9 mouse cellular contexts compared by ENCODE assay signal in the genomic region with DNA sequence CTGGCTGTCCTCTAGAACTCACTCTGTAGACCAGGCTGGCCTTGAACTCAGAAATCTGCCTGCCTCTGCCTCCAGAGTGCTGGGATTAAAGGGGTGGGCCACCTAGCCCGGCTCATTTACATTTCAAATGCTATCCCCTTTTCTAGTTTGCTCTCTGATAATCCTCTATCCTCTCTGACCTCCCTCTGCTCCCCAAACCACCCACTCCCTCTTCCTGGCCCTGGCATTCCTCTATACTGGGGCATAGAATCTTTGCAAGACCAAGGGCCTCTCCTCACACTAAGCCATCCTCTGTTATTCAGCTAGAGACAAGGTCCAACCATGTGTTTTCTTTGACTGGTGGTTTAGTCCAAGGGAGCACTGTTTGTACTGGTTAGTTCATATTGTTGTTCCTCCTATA. TPM values are rescaled to one million over a fixed set of nuclear protein-coding genes. Genes with fewer than 3 reads are reported as not detected.
DNase-seq lines count a peak whose midpoint lies in the region; ATAC-seq lines count a peak whose summit lies in the region.
"Not testable (repeated sequence)": the region's sequence is repeated elsewhere in the genome, so short reads cannot be mapped to it uniquely, and the experiment has no call there.
"Had no signal": no experiment of that assay in that cellular context is flagged by ENCODE, and none has a peak within 500 bp of the region (broad histone marks: within the 10 kb centered on the region; RNA-seq: fewer than 3 reads in every experiment).

No protein-coding gene starts in this region.

- not testable (repeated sequence) for H3K36me3 ChIP-seq in forebrain, embryonic 11.5 days (ENCODE audit: control insufficient read depth, insufficient read depth, low read length); liver, embryonic 11.5 days (ENCODE audit: control insufficient read depth, insufficient read depth, low read length); midbrain, embryonic 11.5 days (ENCODE audit: control insufficient read depth, insufficient read depth, low read length); midbrain, embryonic 13.5 days; stomach, embryonic 14.5 days (ENCODE audit: control insufficient read depth, insufficient read depth, low read length)
- peaks cover 14% of the 10 kb centered on the region for H3K36me3 ChIP-seq in heart, embryonic 12.5 days

- H3K27me3 ChIP-seq in forebrain, embryonic 11.5 days (ENCODE audit: control insufficient read depth, insufficient read depth, low read length); heart, embryonic 12.5 days (replicated peaks); liver, embryonic 11.5 days (replicated peaks; ENCODE audit: control insufficient read depth, insufficient read depth, low read length); midbrain, embryonic 11.5 days (ENCODE audit: control insufficient read depth, insufficient read depth, low read length); midbrain, embryonic 13.5 days; stomach, embryonic 14.5 days (ENCODE audit: control insufficient read depth, insufficient read depth, low read length): not testable (repeated sequence)

- H3K9ac ChIP-seq in forebrain, embryonic 11.5 days (ENCODE audit: low read length); heart, embryonic 12.5 days; liver, embryonic 11.5 days (ENCODE audit: low read depth, low read length); midbrain, embryonic 11.5 days (ENCODE audit: low read length); midbrain, embryonic 13.5 days (replicated peaks); stomach, embryonic 14.5 days (replicated peaks; ENCODE audit: low read depth, low read length): not testable (repeated sequence)

- H3K27ac ChIP-seq in forebrain, embryonic 11.5 days (ENCODE audit: low read depth, low read length); heart, embryonic 12.5 days (ENCODE audit: poor library complexity, severe bottlenecking); liver, embryonic 11.5 days (ENCODE audit: low read depth, low read length); midbrain, embryonic 11.5 days (ENCODE audit: low read depth, low read length); midbrain, embryonic 13.5 days; stomach, embryonic 14.5 days (ENCODE audit: low read length): not testable (repeated sequence)

- DNase-seq in ES-CJ7 (ENCODE audit: low read depth, low spot score) (peak; percentile 77), ZHBTc4 (ENCODE audit: low read depth, low spot score) (peak; percentile 72)
- not testable (repeated sequence) for DNase-seq in forebrain, embryonic 11.5 days (ENCODE audit: low spot score); liver, embryonic 11.5 days (ENCODE audit: low spot score); midbrain, embryonic 11.5 days (ENCODE audit: low spot score, missing footprints)

- not testable (repeated sequence) for H3K4me1 ChIP-seq in forebrain, embryonic 11.5 days (replicated peaks; ENCODE audit: control insufficient read depth, insufficient read depth, low read length); heart, embryonic 12.5 days (replicated peaks); liver, embryonic 11.5 days (replicated peaks; ENCODE audit: control insufficient read depth, insufficient read depth, low read length); midbrain, embryonic 11.5 days (ENCODE audit: control insufficient read depth, insufficient read depth, low read length); midbrain, embryonic 13.5 days (replicated peaks); stomach, embryonic 14.5 days (ENCODE audit: control insufficient read depth, insufficient read depth, low read length)

- WGBS in forebrain, embryonic 11.5 days = 62% methylated on average over 1 of the region's 1 CpGs
- 43% methylated on average over 1 of the region's 1 CpGs for WGBS in heart, embryonic 12.5 days
- 88% methylated on average over 1 of the region's 1 CpGs for WGBS in liver, embryonic 11.5 days
- WGBS in midbrain, embryonic 11.5 days = 76% methylated on average over 1 of the region's 1 CpGs
- 40% methylated on average over 1 of the region's 1 CpGs for WGBS in midbrain, embryonic 13.5 days
- WGBS in stomach, embryonic 14.5 days = 87% methylated on average over 1 of the region's 1 CpGs

- not testable (repeated sequence) for H3K9me3 ChIP-seq in forebrain, embryonic 11.5 days (ENCODE audit: control insufficient read depth, low read length); heart, embryonic 12.5 days (replicated peaks); liver, embryonic 11.5 days (ENCODE audit: control insufficient read depth, low read length); midbrain, embryonic 11.5 days (ENCODE audit: control insufficient read depth, low read length); stomach, embryonic 14.5 days (ENCODE audit: control insufficient read depth, low read depth, low read length)
- H3K9me3 ChIP-seq in midbrain, embryonic 13.5 days = peaks cover 11% of the 10 kb centered on the region

- H3K4me2 ChIP-seq in forebrain, embryonic 11.5 days (ENCODE audit: low read depth, low read length, severe bottlenecking); heart, embryonic 12.5 days; liver, embryonic 11.5 days; midbrain, embryonic 11.5 days; midbrain, embryonic 13.5 days (replicated peaks); stomach, embryonic 14.5 days (replicated peaks; ENCODE audit: low read depth, low read length): not testable (repeated sequence)

- ATAC-seq in forebrain, embryonic 11.5 days (replicated peaks; ENCODE audit: low FRiP score) = peak; percentile 46
- peak; percentile 59; the same call in 1 of the 2 replicates for ATAC-seq in heart, embryonic 12.5 days (ENCODE audit: insufficient number of reproducible peaks, low FRiP score)
- ATAC-seq in liver, embryonic 11.5 days (replicated peaks; ENCODE audit: low FRiP score) = 0 out of 2 replicates have a peak, but pooled peaks have one; percentile 38
- ATAC-seq in midbrain, embryonic 11.5 days (ENCODE audit: low FRiP score) = 0 out of 2 replicates have a peak, but pooled peaks have one; percentile 38
- ATAC-seq in midbrain, embryonic 13.5 days = 0 out of 2 replicates have a peak, but pooled peaks have one; percentile 53
- 0 out of 2 replicates have a peak, but pooled peaks have one; percentile 56 for ATAC-seq in stomach, embryonic 14.5 days (ENCODE audit: insufficient number of reproducible peaks, insufficient read depth, low FRiP score, low read depth)

- not testable (repeated sequence) for H3K4me3 ChIP-seq in forebrain, embryonic 11.5 days (ENCODE audit: low read depth, low read length); heart, embryonic 12.5 days; liver, embryonic 11.5 days (ENCODE audit: low read depth, low read length); midbrain, embryonic 11.5 days (ENCODE audit: low read depth, low read length); midbrain, embryonic 13.5 days (replicated peaks); stomach, embryonic 14.5 days (ENCODE audit: low read depth, low read length)

RNA-seq across cellular contexts. Expression of gene Gm13212, which starts 9.2 kb away (rescaled TPM):
- polyA plus RNA-seq in forebrain, embryonic 11.5 days (2014; fragmentation: Nextera tagmentation; extraction: Ambion mirVana) = 0.48 and 0.71 TPM in 2 replicates
- polyA plus RNA-seq in heart, embryonic 12.5 days (2016; fragmentation: Nextera tagmentation; extraction: Ambion mirVana) = 3.6 and 3.9 TPM in 2 replicates
- 5.0 and 5.9 TPM in 2 replicates for polyA plus RNA-seq in liver, embryonic 11.5 days (2014; fragmentation: Nextera tagmentation; extraction: Ambion mirVana)
- polyA plus RNA-seq in midbrain, embryonic 11.5 days (2014; fragmentation: Nextera tagmentation; extraction: Ambion mirVana) = 0.56 and 0.62 TPM in 2 replicates
- 0.30 and 0.36 TPM in 2 replicates for polyA plus RNA-seq in midbrain, embryonic 13.5 days (2015; fragmentation: Nextera tagmentation; extraction: Ambion mirVana)
- polyA plus RNA-seq in stomach, embryonic 14.5 days (2014; fragmentation: Nextera tagmentation; extraction: Ambion mirVana) = 3.4 and 4.1 TPM in 2 replicates
- polyA plus RNA-seq: adrenal gland, adult 2 months had no signal
